Mouse (Mus musculus) left cerebral cortex, postnatal 14 days (tissue): ENCODE results near the gene Fzd7. TPM values are rescaled to one million over a fixed set of nuclear protein-coding genes. Genes with fewer than 3 reads are reported as not detected.

Source experiments
- DNase-seq, 2 experiments: peaks; one replicate each; pipeline ENCODE4 v3.0.0; 2021 to 2022; ENCODE audit warnings: low spot score in 2 of 2, mixed read lengths in 1 of 2
- intact Hi-C: fragments of 180-260 bp; cut with DNase I; formaldehyde crosslinking; loops from one replicate; pipeline ENCODE4 v1.15.1; 2025
- total RNA-seq, 2 experiments: library from RNA; stranded (reverse); gene quantifications; 2 replicates each; pipeline ENCODE4 v1.2.3; 2021

Fzd7 gene
- total RNA-seq, 2 experiments from 2014 or later = 5.6 to 6.0 TPM

- DNase-seq = no peak
- intact Hi-C loops = no loop called here
Measured at GRCm38 (mm10) chr1:59491517-59491916, 9.3 kb downstream of the Fzd7 start.

DNA sequence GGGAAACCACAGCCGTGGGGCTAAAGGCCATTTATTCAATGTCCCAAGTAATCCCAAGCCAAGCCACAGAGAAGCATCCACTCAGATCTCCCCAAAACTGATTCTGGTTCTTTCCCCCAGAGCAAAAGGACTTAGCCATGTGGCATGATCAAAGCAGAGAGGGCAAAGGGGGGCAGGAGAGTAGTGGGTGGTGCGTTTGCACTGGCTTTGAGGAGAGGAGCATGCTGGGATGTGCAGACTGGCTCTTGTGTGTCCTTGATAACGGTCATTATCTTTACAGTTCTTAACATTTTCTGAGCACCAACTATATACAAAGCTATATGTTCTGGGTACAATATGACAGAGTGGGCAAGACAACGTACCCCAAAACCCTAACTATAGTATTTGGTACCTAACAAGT, 10.2 kb downstream of the Fzd7 start:
- intact Hi-C loops = no loop called here
- DNase-seq = no peak

DNA sequence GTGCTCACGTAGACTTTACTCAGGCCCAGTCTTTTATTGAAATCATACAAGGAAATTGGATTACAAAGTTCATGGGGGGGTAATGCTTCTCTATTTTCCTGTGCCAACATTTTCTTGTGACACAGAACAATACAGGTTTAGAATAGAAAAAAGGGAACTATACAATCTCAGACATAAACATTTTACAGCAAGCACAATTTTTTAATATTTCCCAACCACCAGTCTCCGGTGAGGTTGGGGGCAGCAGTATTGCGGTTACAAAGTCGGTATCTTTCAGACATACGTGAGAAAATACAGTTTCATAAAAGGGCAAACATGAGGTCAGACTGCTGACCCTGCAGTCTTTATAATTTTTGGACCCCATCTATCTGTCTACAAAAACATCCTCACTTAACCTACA, 13.7 kb downstream of the Fzd7 start:
- no peak for DNase-seq
- intact Hi-C loops = no loop called here

DNA sequence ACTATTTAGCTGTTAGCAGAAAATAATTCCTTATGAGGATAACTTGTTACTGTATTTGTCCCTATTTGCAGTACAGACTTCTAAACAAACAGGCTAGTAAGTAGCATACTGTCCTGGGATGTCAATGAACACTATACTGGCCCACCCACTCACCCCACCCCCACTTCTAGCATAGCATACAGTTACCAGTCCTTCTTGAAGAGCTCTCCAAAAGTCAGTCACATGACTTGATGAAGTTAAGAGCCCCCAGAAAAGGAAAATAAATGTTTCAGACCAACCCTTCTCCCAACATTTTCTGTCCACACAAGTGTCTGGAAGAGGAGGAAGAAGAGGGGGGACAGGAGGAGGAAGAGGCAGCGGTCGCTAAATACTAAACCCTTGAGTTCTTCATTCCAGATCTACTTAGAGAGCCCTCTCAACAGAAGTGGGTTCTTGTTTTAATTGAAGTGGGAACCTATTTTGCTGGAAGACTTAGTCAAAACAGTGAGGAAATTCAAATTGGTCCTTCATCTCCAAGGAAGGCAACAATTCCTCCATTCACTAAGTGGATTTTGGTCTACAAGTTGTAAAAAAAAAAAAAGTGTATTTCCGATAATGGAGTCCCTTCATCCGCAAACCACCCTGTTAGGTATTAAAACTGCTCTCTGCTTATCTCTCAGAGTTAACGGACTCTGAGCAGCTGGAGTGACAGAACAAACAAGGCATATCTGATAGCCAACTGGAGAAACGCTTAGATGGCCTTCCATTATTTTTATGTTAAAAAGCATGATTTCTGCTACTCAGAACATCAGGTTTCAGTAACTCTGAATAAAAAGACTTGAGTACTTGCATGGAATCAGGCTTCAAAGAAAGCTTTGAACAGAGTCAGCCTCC, 15.8 kb downstream of the Fzd7 start:
- intact Hi-C loops = no loop called here

DNA sequence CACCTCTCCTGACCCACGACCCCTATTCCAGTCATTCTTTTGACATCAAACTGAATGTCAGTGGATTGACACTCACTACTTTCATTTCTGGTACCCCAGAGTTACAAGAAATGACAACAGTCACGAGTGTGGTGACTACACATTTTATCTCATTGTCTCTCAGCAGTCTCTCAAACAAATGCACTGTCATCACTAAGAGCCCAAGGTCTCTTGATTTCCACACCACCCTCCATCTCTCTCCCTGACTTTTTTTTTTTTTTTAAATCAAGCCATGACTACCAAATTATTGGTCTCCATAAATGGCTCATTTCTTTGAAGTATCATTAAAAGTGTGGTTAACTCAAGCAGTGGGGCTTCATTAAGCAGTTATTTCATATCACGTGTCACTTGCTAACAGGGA, 17.1 kb downstream of the Fzd7 start:
- intact Hi-C loops = no loop called here
- DNase-seq = no peak

More for the DNA sequence above, 15.8 kb downstream of the Fzd7 start:
- DNase-seq = no peak

DNA sequence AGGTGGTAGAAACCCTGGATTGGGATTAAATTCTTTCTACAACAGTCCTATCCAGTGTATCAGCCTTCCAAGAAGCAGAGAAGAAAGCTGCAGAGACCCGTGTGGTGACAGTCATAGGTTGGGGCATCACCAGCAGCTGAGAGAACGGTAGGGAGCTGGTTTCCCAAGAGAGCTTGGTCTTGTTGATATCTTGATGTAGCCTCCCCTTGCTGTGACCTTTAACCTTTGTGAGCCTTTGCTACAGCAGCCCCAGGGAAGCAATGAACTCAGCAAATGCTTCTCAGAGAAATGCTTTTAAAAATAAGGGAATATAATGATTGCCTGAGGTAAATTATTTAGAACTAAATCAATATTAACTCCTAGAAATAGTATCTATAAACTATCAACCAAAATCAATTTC, 20.1 kb downstream of the Fzd7 start:
- DNase-seq = no peak
- intact Hi-C loops = no loop called here

DNA sequence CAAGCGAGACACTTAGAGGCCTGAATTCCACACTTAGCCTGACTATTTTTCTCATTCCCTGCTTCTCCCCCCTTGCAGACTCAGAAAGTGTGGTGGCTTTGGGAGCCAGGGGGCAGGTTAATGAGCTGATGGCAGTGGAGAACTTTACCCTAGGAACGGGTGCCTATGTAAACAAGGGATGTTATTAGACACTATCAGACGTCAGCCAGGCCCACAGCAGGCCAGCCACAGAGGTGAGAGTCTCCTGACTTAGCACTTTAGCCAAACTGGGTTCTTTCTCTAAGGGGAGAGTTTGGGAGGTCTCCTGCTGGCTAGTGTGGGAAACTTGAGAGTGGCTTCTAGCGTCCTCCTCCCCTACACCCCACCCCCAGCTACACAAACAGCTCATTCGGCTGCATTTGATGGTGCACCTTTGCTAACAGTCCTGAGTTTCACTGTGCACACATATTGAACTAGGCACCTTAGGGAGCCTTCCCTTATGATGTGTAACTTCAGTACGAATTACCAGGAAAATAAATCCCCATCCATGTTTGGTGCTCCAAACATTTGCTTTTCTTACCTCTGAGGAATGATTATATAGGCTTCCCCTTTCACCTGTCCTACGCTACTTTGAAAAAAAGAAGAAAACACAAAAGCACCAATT, 21.6 kb downstream of the Fzd7 start:
- intact Hi-C loops = no loop called here
- no peak for DNase-seq

DNA sequence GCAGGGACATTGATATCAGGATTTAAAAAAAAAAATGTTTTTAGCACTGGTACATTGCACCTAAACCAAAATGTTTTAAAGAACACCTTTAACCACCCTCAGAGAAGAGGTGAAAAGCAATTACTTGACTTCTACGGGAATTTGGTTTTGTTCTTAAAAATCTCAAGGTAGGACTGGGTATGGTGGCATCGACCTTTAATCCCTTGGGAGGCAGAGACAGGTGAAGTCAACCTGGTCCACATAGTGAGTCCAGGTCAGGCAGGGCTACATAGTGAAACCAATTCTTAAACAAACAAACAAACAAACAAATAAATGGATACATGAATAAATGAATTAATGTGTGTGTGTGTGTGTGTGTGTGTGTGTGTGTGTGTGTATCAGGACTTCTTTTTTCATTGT, 22.1 kb downstream of the Fzd7 start:
- intact Hi-C loops = no loop called here
- no peak for DNase-seq

- peak in 1 of 2 experiments; percentile 18 for DNase-seq
Measured at GRCm38 (mm10) chr1:59508463-59509139, 26.4 kb downstream of the Fzd7 start.

GRCm38 (mm10) chr1:59511566-59512270, 29.5 kb downstream of the Fzd7 start:
- intact Hi-C loops = no loop called here
- no peak for DNase-seq

More at GRCm38 (mm10) chr1:59508463-59509139, 26.4 kb downstream of the Fzd7 start:
- intact Hi-C loops = no loop called here

DNA sequence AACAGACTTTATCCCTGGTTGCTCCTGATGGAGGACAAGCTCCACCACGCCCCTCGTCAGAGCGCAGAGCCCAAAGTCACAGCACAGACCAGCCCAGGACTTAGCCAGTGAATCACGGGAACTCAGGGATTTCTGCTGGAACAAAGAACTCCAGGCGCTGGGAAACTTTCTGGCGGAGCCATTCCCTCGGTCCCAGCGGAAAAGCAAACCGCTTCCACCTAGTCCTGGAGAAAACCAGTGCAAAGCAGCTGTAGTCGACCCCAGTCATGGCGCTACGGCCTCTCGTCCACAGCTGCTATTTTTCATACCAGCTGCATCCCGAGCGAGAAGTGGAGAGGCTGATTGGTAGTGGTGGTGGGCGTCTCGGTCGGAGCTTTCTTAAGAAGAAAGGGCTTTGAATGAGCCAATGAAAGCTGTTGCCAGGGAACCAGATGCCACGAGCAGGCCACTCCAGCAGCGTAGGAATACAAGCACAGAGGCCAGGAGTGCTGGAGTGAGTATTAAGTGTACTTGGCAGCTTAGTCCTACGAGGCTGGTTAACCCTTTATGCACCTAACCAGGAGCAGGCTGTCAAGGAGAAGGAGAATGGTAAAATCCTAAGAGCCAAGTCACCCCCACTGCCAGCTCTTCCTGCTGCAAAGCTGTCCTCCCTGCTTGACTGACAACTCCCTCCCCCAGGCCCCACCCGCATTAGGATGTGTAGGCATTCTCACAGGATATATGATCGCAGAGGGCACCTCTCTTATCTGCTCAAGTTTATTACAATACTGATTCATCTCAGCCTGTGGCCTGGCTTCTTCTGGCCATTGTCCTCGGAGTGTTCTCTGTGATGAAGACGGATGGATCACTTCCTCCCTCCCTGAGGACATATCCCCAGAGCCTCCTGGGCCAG, 34.0 kb downstream of the Fzd7 start, which contains the start of gene Gm973:
TSS of gene Gm973 (plus strand) at position 239 of the 892 bp plus-strand sequence.
- intact Hi-C loops = no loop called here
- DNase-seq = peak; percentile 62 to 90

DNA sequence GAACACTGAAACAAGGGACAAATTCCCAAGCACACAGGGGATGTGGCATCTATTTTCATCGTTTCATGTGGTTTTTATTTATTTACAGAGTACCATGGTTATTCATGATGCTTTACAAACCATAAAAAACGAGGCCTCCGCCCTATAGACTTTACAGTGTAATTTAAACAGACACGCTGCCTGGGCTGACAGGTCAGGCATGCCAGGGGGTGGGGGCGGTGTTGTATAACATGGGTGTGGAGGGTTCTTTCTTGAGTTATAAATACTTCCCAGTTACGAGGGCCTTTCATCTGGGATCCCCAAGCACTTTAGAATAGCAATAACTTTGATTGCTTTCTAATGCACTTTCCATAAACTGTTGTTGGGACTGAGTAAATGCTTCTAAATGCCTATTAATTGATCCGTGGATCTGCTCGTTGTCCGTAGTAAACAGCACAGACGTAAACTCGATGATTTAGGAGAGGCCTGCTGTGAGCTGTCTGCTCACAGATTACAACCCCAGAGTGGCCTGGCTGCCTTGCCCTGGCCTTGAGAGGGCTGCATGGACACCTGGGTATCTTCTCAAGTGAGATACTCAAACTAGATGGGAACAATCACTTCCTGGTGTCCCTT, 38.1 kb downstream of the Fzd7 start:
- intact Hi-C loops = no loop called here
- DNase-seq = no peak

- DNase-seq = no peak
- intact Hi-C loops = no loop called here
Measured at GRCm38 (mm10) chr1:59522456-59522855, 40.2 kb downstream of the Fzd7 start.

DNA sequence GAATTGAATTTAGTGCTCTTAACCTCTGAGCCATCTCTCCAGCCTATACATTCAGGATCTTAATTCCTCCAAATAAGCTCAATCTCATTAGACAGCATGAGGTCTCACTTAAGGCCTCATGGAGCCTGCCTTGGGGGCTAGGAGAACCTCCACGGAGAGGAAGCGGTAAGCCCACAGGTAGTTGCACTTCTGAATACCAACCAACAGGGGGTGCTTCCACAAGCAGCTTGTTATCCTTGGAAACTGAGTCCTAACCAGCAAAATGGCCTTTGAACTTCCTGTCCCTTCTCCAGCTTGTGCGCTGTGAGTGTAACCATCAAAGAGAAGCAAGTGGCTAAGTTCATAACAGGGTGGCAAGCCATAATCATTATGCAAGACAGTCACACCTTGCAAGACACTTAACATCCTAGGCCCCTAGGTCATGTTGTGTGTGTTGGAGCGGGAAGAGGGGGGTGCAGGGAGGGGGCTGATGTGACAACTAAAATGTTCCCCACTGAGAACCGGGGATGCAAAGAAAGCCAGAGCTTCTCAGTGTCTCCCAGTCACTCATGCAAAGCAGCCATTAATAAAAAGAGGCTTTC, 41.2 kb downstream of the Fzd7 start:
- no peak for DNase-seq

DNA sequence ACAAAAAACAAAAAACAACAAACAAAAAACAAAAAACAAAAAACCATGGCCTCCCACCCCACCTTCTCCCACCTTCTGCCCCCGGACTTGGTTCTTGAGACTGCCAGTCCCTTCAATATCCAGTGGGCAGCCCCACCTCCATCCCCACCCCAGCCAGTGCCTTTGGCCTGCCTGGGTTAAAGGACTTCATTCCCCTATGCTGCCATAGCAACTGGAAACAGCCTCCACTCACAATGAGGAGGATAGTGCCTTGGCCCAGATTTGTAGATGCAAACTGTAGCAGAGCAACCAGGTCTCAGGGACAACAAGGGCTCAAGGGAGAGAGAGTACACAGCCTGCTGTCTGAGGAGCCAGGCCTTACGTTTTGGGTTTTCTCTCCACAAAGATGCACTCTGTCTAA, 41.8 kb downstream of the Fzd7 start:
- intact Hi-C loops = no loop called here
- DNase-seq = peak in 1 of 2 experiments; percentile 30

More for the DNA sequence above, 41.2 kb downstream of the Fzd7 start:
- intact Hi-C loops = no loop called here

DNA sequence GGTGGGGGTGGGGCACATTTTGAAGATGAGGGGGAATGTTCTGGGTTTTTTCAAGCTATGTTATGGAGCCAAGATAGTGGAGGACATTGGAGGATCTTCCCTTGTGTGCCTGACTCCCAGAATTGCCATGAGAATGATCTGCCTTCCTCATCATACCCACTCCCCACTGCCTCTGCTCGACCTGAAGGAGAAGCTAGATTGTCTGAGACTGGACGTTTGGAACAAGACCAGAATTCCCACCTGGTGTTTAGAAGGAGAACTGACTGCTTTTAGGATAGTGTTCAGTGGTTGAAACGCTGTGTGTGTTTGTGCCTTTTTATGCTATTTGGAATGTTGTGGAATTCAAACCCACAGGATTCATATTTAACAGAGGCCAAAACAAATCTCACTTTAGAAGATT, 42.5 kb downstream of the Fzd7 start:
- intact Hi-C loops = no loop called here
- DNase-seq = no peak

DNA sequence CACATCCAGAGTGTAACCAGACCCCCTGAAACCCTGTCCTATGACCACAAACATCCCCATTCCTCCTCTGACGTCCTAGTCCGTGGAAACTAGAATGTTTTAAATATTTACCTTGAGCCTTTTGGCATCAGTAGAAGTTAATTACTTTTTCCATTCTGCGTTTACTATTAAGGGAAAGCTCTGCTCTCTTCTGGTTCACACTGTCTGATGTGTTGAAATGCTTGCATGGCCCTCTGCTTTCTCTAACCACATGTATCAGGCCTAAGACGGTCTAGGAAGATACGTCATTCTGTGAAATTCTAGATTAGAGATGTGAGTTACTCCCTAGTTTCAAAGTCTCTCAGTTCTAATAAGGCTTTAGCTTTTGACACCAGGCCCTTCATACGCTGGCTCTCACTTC, 45.0 kb downstream of the Fzd7 start:
- intact Hi-C loops = no loop called here
- no peak for DNase-seq
